Mouse (Mus musculus): ENCODE data around the gene Myd88. TPM values are rescaled to one million over a fixed set of nuclear protein-coding genes. Genes with fewer than 3 reads are reported as not detected.

Gene Myd88
- total RNA-seq, 4 experiments from 2014 or later: 7.0 to 8.5 (median 7.6) TPM

GRCm38 (mm10) chr9:119297696-119298095, 43.5 kb downstream of the Myd88 start:
- DNase-seq (ENCODE audit: low spot score in 2 of 2): no peak

- DNase-seq (ENCODE audit: low spot score in 2 of 2): no peak
Measured at GRCm38 (mm10) chr9:119290791-119291190, 50.4 kb downstream of the Myd88 start.

Other genes with a start within 250 kb of the Myd88 start
- 10 to 100 TPM; 13.4 to 15.3 (median 14.4) TPM for gene Plcd1, start 247.9 kb downstream of the Myd88 start, total RNA-seq (2022)
- gene Dlec1, start 238.9 kb downstream of the Myd88 start, total RNA-seq (2022): 1 to 10 TPM; 1.7 to 8.5 (median 2.7) TPM
- 1 to 10 TPM; 1.0 to 2.5 (median 2.0) TPM for gene Acaa1b, start 184.3 kb downstream of the Myd88 start, total RNA-seq (2022)
- not detected for gene Gm47289, start 182.2 kb downstream of the Myd88 start, total RNA-seq (2022)
- gene Slc22a13, start 132.3 kb downstream of the Myd88 start, total RNA-seq (2022): under 1 TPM in 1 of 4 experiments, not detected in 3; 0.21 TPM
- 10 to 100 TPM; 34.5 to 38.8 (median 35.4) TPM for gene Oxsr1, start 19.0 kb downstream of the Myd88 start, total RNA-seq (2022)
- gene Acaa1a, start 1.7 kb downstream of the Myd88 start, total RNA-seq (2022): 10 to 100 TPM; 60.2 to 76.5 (median 66.7) TPM
- 1 to 10 TPM; 5.6 to 6.2 (median 5.8) TPM for gene Xylb, start 16.0 kb upstream of the Myd88 start, total RNA-seq (2022)
- gene Slc22a14, start 24.1 kb upstream of the Myd88 start, total RNA-seq (2022): not detected
- gene Acvr2b, start 60.7 kb upstream of the Myd88 start, total RNA-seq (2022): 10 to 100 TPM; 14.9 to 18.4 (median 16.7) TPM
- 10 to 100 TPM; 17.9 to 21.2 (median 19.4) TPM for gene Exog, start 103.5 kb upstream of the Myd88 start, total RNA-seq (2022)
- 1 to 10 TPM; 3.5 to 4.6 (median 4.4) TPM for gene Scn5a, start 237.6 kb upstream of the Myd88 start, total RNA-seq (2022)

Measured in left cerebral cortex, adult 8-10 months (tissue).